In genomic region chr11:72354971-72355728, GRCm38 (mm10) we compare ENCODE assay signal across 8 mouse cellular contexts. TPM values are rescaled to one million over a fixed set of nuclear protein-coding genes. Genes with fewer than 3 reads are reported as not detected.
DNase-seq lines count a peak whose midpoint lies in the region; ATAC-seq lines count a peak whose summit lies in the region.

No protein-coding gene starts in this region.

- 25% methylated on average over 20 of the region's 20 CpGs for WGBS in midbrain, embryonic 10.5 days

- no peaks in the 10 kb centered on the region for H3K9me3 ChIP-seq in midbrain, embryonic 10.5 days (replicated peaks)

- no peaks in the 10 kb centered on the region for H3K36me3 ChIP-seq in midbrain, embryonic 10.5 days

- no peaks in the 10 kb centered on the region for H3K27me3 ChIP-seq in midbrain, embryonic 10.5 days (ENCODE audit: low read depth, poor library complexity, severe bottlenecking)

- no peak for ATAC-seq in activated CD4-positive, CD25-positive, alpha-beta regulatory T cell, adult 4 months

- peak; percentile 78 for DNase-seq in WW6 (ENCODE audit: low read depth, low spot score)
- DNase-seq in cerebellum, postnatal 36 days: peak; percentile 57 to 60
- peak; percentile 86 for DNase-seq in gastrocnemius, postnatal 10 days
- peak; percentile 70 for DNase-seq in induced T-regulatory cell, adult 2 months (ENCODE audit: low read depth)
- peak; percentile 85 for DNase-seq in left cerebral cortex, postnatal 4 days
- peak; percentile 78 for DNase-seq in midbrain, embryonic 10.5 days (ENCODE audit: low spot score)
- peak; percentile 40 for DNase-seq in spleen, adult 12 weeks (ENCODE audit: low spot score)

- no peak overlapping the region for H3K27ac ChIP-seq in midbrain, embryonic 10.5 days (replicated peaks)

- peaks cover 5% of the 10 kb centered on the region for H3K4me1 ChIP-seq in midbrain, embryonic 10.5 days

- intact Hi-C loops in left cerebral cortex, postnatal 4 days (cut with DNase I): no loop called here

- peak overlapping the region; percentile 34; the same call in 1 of the 2 replicates for H3K4me3 ChIP-seq in midbrain, embryonic 10.5 days

RNA-seq across cellular contexts. Expression of gene Tekt1, which starts 7.1 kb away (rescaled TPM):
- 1 to 10 TPM; 1.2 to 1.4 TPM for total RNA-seq in gastrocnemius, postnatal 10 days (2021)
- total RNA-seq in left cerebral cortex, postnatal 4 days (2021): 1 to 10 TPM; 1.6 to 2.1 TPM
- 6.1 and 6.8 TPM in 2 replicates for polyA plus RNA-seq in midbrain, embryonic 10.5 days (2016; fragmentation: Nextera tagmentation; extraction: Ambion mirVana)
- not detected for polyA plus RNA-seq in activated CD4-positive, CD25-positive, alpha-beta regulatory T cell, adult 4 months (2017; shearing (Covaris generic))

RNA-seq across cellular contexts. Expression of gene Fbxo39, which starts 40.9 kb away (rescaled TPM):
- not detected for total RNA-seq in gastrocnemius, postnatal 10 days (2021)
- not detected for total RNA-seq in left cerebral cortex, postnatal 4 days (2021)
- not detected in 2 replicates for polyA plus RNA-seq in midbrain, embryonic 10.5 days (2016; fragmentation: Nextera tagmentation; extraction: Ambion mirVana)
- under 1 TPM; 0.20 to 0.28 TPM for polyA plus RNA-seq in activated CD4-positive, CD25-positive, alpha-beta regulatory T cell, adult 4 months (2017; shearing (Covaris generic))

RNA-seq across cellular contexts. Expression of gene Xaf1, which starts 53.7 kb away (rescaled TPM):
- 1 to 10 TPM; 9.3 to 9.8 TPM for total RNA-seq in gastrocnemius, postnatal 10 days (2021)
- total RNA-seq in left cerebral cortex, postnatal 4 days (2021): 1 to 10 TPM in 1 of 2 experiments, under 1 TPM in 1; 0.70 to 1.2 TPM
- polyA plus RNA-seq in midbrain, embryonic 10.5 days (2016; fragmentation: Nextera tagmentation; extraction: Ambion mirVana): 1.5 and 2.5 TPM in 2 replicates
- 100 to 1,000 TPM in 1 of 2 experiments, 10 to 100 TPM in 1; 68.0 to 111 TPM for polyA plus RNA-seq in activated CD4-positive, CD25-positive, alpha-beta regulatory T cell, adult 4 months (2017; shearing (Covaris generic))

RNA-seq across cellular contexts. Expression of gene Smtnl2, which starts 56.4 kb away (rescaled TPM):
- total RNA-seq in gastrocnemius, postnatal 10 days (2021): 100 to 1,000 TPM; 145 to 153 TPM
- 1 to 10 TPM; 9.6 to 9.9 TPM for total RNA-seq in left cerebral cortex, postnatal 4 days (2021)
- polyA plus RNA-seq in midbrain, embryonic 10.5 days (2016; fragmentation: Nextera tagmentation; extraction: Ambion mirVana): 10.1 and 13.1 TPM in 2 replicates
- not detected for polyA plus RNA-seq in activated CD4-positive, CD25-positive, alpha-beta regulatory T cell, adult 4 months (2017; shearing (Covaris generic))

Comparison
In these comparisons a context has a peak if more than half of its experiments do, and no peak if none do; other contexts are left out.
1. RNA of gene Xaf1, which starts 53.7 kb away (total RNA-seq): 9.3 to 9.8 TPM in gastrocnemius, postnatal 10 days; 0.70 to 1.2 TPM in left cerebral cortex, postnatal 4 days; every median in the first group is over 4 times any median in the second.
2. Peak in every context shown above with its lines, with median percentiles within 50 percentile points of each other: DNase-seq.